Mouse (Mus musculus) retina, embryonic 14.5 days (tissue): ENCODE results near the gene Col25a1.

Source experiments
- DNase-seq: peaks from one replicate; pipeline ENCODE4 v3.0.0-alpha.2; 2015; ENCODE audit warnings: low spot score

Col25a1 gene

GRCm38 (mm10) chr3:130131201-130131600 is at the start of gene Col25a1:
Col25a1 (plus strand) TSS chr3:130131501.
- DNase-seq, result no peak

GRCm38 (mm10) chr3:130083312-130083711 is 48.0 kb upstream of the Col25a1 start:
- no peak for DNase-seq

DNA sequence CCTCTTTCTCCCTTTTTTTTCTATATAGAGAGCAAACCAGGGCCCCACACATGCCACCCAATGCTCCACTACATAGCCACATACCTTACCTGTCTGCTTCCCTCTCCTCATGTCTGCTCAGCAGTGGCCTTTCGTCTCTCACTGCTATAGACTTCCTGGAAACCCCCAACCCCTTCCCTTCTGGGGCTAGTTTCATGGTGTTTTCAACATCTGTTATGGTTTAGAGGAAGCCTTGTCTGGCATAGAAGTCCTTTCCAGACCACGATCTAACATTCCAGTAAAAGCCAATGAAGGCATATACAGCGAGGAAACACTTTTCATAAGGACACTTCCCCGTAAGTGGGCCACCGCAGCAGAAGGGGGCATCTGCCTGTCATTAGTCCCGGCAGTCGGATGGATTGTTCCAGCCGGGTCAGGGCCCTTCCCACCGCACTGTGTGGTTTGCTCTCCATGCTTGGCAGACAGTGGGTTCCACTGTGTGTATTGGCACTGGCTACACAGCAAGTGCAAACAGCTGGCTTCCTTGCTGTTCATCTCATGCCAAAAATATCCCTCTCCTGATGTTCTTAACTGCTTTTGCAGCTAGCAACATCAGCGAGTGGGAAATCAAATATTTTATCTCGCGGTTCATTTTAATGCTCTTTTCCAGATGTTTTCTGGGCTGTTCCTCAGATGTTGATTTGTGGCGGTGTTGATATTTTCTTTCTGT is 44.8 kb upstream of the Col25a1 start:
- DNase-seq, result no peak

DNA sequence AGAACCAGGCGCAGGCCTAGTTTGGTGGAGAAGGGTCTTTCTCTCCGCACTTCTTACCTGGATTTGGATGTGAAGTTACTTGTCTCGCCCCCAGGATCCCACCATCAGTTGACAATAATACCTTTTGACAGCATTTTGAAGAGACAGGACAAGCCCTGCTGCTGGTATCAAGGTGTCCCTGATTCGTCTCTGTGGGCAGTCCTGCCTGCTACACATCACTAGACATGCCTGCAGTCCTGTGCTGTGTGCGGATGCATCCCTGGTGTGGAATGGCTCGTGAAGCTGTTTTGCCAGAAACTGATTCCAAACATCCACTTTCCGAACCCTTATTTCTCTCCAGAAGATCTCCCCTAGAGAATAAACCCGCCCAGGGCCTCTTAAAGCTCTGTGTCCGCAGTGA is 43.8 kb upstream of the Col25a1 start:
- no peak for DNase-seq

DNA sequence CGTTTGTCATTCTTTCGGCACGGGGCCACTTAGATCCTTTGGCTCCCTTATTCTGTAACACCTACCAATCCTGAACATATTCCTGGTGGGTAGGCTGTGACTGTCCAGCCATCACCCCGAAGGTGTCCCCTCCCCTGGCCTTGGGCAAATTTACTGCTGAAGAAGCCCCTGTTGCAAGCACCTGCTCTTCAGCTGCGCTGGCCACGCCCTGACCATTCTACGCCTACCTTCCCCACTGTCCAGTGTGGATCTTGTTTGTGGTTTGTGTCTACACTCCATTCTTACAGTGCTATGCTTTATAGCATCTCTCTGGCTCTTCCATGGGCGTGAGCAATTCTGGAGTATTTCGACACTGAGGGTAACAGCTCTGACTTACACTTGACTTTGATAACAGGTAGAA is 42.6 kb upstream of the Col25a1 start:
- DNase-seq, result no peak

DNA sequence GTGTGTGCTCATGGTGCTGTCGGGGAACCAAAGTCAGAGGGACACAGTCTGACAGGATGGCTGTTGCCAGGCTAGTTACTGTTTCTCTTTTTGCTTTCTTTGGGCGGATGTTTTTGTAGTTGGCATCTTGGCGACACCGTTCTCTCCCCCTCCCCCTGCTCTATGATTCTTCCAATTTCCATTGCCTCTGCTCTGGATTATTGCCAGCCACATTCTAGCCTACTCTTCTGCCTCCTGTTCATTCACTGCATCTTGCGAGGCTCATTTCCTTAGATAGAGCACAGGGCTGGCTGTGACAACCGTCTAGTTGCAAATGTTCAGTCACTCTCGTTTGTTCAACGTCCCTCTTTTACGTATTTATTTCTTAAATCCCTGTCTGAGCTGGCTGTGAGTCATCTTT is 40.8 kb upstream of the Col25a1 start:
- DNase-seq, result no peak

- no peak for DNase-seq
These were observed 37.1 kb upstream of the Col25a1 start for GRCm38 (mm10) chr3:130094125-130094704.

GRCm38 (mm10) chr3:130095160-130095781 is 36.0 kb upstream of the Col25a1 start:
- DNase-seq, result peak; percentile 77

DNA sequence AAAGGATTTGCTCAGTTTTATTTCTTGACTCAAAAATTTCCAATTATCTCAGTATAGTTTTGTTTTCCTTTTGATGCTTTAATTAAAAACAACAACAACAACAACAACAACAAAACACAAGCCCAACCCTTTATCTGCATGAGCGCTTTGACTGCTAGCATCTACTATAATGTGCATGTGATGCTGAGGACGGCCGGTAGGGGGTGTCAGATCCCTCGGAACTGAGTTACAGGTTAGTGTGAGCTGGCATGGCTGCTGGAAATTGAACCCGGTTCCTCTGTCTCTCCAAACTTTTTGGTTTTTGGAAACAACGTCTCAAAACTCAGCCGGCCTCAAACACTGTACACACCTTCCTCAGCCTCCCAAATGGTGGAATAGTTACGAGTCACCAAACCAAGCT is 27.8 kb upstream of the Col25a1 start:
- DNase-seq, result peak; percentile 45

DNA sequence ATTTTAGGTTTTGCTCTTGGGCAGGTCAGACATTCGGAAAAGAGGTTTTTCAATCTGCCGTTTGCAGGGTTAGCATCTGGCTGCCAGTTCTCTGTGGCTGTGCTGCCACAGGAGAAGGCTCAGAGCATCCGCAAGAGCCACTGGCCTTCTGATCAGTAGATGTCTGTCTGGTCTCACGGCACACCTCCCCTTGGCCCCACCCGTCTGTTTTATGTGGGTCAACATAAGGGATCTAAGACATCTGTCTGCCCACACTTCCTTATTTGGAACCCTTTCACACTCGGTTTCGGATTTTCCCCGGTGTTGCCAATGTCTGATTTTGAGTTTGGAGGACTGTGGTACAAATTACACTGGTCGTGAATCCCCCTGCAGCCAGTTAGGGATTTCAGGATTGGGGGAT is 26.8 kb upstream of the Col25a1 start:
- no peak for DNase-seq

- peak; percentile 46 for DNase-seq
These were observed 14.4 kb upstream of the Col25a1 start for GRCm38 (mm10) chr3:130116886-130117285.

- no peak for DNase-seq
These were observed 3.5 kb upstream of the Col25a1 start for GRCm38 (mm10) chr3:130127840-130128239.

DNA sequence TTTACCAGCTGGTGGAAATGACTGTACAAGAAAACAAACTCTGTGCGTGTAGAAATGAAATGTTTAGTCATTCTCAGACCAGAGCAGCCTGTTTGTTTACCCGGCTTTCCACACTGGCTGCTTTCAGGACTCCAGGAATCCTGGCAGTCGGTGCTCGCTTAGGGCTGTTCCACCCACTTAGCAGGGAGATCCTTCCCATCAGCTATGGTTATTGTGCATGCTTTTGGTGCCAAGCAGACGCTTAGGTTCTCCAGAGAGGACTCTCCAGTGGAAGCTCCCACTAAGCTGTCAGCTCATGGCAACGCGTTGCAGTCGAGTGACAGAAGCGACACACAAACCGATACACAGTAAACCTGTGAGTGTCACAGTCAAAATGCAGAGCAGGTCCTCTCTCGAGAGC is 2.7 kb upstream of the Col25a1 start:
- DNase-seq, result no peak

GRCm38 (mm10) chr3:130129635-130130206 is 1.6 kb upstream of the Col25a1 start:
- DNase-seq, result peak; percentile 23

- no peak for DNase-seq
These were observed 5.9 kb downstream of the Col25a1 start for GRCm38 (mm10) chr3:130137204-130137603.

DNA sequence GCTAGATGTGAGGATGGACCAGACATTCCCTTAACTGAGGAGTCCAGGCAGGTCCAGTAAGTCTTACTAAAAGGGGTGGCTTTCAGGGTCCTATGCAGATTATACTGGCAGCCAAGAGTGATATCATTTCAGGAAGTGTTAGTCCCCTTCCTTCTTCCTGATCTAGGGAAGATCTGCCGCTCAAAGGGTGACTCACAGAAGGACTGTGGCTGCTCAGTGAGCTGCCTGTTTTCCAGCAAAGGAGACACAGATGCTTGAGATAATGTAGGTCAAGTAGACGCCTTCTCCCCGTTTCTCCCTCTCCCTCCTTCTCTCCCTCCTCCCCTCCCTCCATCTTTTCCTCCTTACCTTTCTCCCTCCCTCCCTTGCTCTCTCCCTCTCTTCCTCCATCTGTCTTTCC is 6.3 kb downstream of the Col25a1 start:
- DNase-seq, result no peak

DNA sequence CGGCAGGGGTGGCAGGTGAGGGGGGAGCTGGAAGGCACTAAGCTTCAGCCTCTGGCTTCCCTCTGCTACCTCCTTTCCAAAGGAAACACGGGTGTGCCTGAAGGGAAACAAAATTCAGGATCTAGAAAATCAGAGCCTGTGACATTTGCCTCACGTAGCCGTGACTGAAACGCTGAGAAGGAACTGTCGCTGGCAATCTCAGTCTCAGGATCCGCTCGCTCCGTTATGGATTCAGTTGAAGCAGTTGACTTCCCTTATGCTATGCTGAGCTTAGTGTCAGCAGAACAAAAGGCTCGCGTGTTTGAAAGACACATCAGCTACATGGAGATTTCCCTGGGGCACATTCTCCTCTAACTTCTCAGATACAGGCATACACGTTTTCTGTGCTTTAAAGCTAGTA is 14.6 kb downstream of the Col25a1 start:
- no peak for DNase-seq

DNA sequence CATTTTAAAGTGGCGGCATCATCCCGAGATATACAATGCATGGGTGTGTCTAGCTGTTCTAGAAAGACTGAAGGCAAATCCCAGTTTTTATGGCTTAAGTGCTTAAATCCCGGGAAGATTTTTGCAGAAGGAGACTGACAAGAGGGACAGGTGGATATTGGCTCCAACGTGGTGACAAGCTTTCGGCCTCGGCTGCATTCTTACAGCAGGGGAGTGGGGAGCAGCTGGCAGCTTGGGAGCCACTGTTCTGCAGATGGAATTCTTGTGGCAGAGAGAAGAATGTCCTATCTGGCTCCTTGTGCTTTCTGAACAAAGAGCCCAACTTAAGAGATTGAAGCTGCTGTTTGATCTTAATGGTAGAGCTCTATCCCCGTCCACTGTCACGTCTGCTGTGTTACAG is 16.5 kb downstream of the Col25a1 start:
- DNase-seq, result no peak

GRCm38 (mm10) chr3:130149180-130149579 is 17.9 kb downstream of the Col25a1 start:
- no peak for DNase-seq

DNA sequence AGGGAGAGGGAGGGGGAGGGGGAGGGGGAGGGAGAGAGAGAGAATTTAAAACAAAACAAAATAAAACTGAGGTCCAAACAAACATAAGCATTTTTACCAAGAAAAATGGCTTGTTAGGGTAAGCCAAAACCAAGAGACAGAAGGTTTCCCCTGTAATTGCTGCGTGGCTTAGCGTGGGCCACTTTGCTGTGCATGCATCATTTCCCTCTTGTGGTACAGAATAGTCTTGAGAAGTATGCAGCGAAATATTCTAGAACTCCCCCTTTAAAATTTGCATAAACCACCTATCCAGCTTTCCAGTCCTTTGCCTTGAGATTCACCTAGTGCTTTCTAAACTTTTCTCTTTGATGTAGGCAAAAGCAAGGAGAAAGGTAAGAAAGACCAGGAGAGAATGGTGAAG is 21.8 kb downstream of the Col25a1 start:
- DNase-seq, result no peak

DNA sequence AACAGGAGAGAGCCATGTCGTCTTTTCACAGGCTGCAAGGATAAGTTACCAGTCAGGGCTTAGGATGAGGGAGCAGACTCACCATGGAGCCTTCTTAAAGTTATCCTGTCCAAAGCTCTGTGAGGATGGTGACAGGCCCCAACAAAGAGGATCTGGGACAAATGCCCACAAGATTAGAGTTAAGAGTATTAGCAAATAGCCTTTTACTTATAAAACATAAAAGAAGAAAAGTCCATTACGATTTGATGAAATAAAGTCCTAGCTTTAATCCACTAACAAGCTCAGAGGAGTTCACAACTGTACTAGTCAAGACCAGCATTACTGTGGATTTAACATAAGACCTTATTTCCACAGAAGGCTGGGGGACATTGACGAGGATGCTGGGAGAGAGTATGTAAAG is 26.2 kb downstream of the Col25a1 start:
- DNase-seq, result no peak

- no peak for DNase-seq
These were observed 28.6 kb downstream of the Col25a1 start for GRCm38 (mm10) chr3:130159906-130160305.

GRCm38 (mm10) chr3:130160902-130161301 is 29.6 kb downstream of the Col25a1 start:
- no peak for DNase-seq
